Mouse (Mus musculus): ENCODE results near the gene Dusp10. TPM values are rescaled to one million over a fixed set of nuclear protein-coding genes. Genes with fewer than 3 reads are reported as not detected.
A peak's percentile ranks its signal among the peaks of the same experiment; 100 is the strongest.

Gene Dusp10
- polyA plus RNA-seq, 1 experiment from 2014 or later = 9.7 TPM

GRCm38 (mm10) chr1:184017606-184018005 is 4.5 kb downstream of the Dusp10 start:
- Histone ChIP-seq H3K27ac (replicated peaks in 1 of 2; ENCODE audit: control insufficient read depth in 1 of 2, insufficient read depth in 1 of 2, low read depth in 2 of 2, low read length in 2 of 2) (no peak overlapping the region), H3K4me1 (ENCODE audit: control insufficient read depth in 2 of 2, insufficient read depth in 2 of 2, low read length in 2 of 2) (peaks cover 4 to 9% of the 10 kb centered on the region in 2 experiments; a peak in 2 of 4 replicates), H3K27me3 (ENCODE audit: control insufficient read depth, insufficient read depth, low read length) (no peaks in the 10 kb centered on the region), H3K9ac (ENCODE audit: low read length) (no peak overlapping the region), H3K4me3 (ENCODE audit: control insufficient read depth in 1 of 2, insufficient read depth in 1 of 2, low read depth in 1 of 2, low read length in 2 of 2) (no peak overlapping the region), H3K4me2 (ENCODE audit: low read length) (no peak overlapping the region), H3K9me3 (ENCODE audit: control insufficient read depth, low read length) (no peaks in the 10 kb centered on the region), H3K36me3 (ENCODE audit: control insufficient read depth, insufficient read depth, low read length) (no peaks in the 10 kb centered on the region)
- ATAC-seq (ENCODE audit: insufficient number of reproducible peaks, insufficient read depth, low FRiP score, low read depth) = no peak
- 89% methylated on average over 2 of the region's 2 CpGs for WGBS

- Histone ChIP-seq H3K36me3 (ENCODE audit: control insufficient read depth, insufficient read depth, low read length) (no peaks in the 10 kb centered on the region), H3K27ac (replicated peaks in 1 of 2; ENCODE audit: control insufficient read depth in 1 of 2, insufficient read depth in 1 of 2, low read depth in 2 of 2, low read length in 2 of 2) (no peak overlapping the region), H3K9me3 (ENCODE audit: control insufficient read depth, low read length) (no peaks in the 10 kb centered on the region), H3K4me2 (ENCODE audit: low read length) (no peak overlapping the region), H3K4me1 (ENCODE audit: control insufficient read depth in 2 of 2, insufficient read depth in 2 of 2, low read length in 2 of 2) (peaks cover 4 to 9% of the 10 kb centered on the region in 2 experiments; a peak in 2 of 4 replicates), H3K4me3 (ENCODE audit: control insufficient read depth in 1 of 2, insufficient read depth in 1 of 2, low read depth in 1 of 2, low read length in 2 of 2) (no peak overlapping the region), H3K9ac (ENCODE audit: low read length) (no peak overlapping the region), H3K27me3 (ENCODE audit: control insufficient read depth, insufficient read depth, low read length) (no peaks in the 10 kb centered on the region)
- ATAC-seq (ENCODE audit: insufficient number of reproducible peaks, insufficient read depth, low FRiP score, low read depth) = 0 out of 2 replicates have a peak, but pooled peaks have one; percentile 31
- WGBS = 57% methylated on average over 6 of the region's 6 CpGs
Observed at GRCm38 (mm10) chr1:184019042-184019721, 6.1 kb downstream of the Dusp10 start.

- Histone ChIP-seq H3K27me3 (ENCODE audit: control insufficient read depth, insufficient read depth, low read length) (no peaks in the 10 kb centered on the region), H3K4me1 (ENCODE audit: control insufficient read depth in 2 of 2, insufficient read depth in 2 of 2, low read length in 2 of 2) (peaks cover 4 to 9% of the 10 kb centered on the region in 2 experiments; a peak in 2 of 4 replicates), H3K9ac (ENCODE audit: low read length) (no peak overlapping the region), H3K9me3 (ENCODE audit: control insufficient read depth, low read length) (no peaks in the 10 kb centered on the region), H3K36me3 (ENCODE audit: control insufficient read depth, insufficient read depth, low read length) (no peaks in the 10 kb centered on the region), H3K27ac (replicated peaks in 1 of 2; ENCODE audit: control insufficient read depth in 1 of 2, insufficient read depth in 1 of 2, low read depth in 2 of 2, low read length in 2 of 2) (no peak overlapping the region), H3K4me3 (ENCODE audit: control insufficient read depth in 1 of 2, insufficient read depth in 1 of 2, low read depth in 1 of 2, low read length in 2 of 2) (no peak overlapping the region), H3K4me2 (ENCODE audit: low read length) (no peak overlapping the region)
- 8% methylated on average over 6 of the region's 6 CpGs for WGBS
- 0 out of 2 replicates have a peak, but pooled peaks have one; percentile 39 for ATAC-seq (ENCODE audit: insufficient number of reproducible peaks, insufficient read depth, low FRiP score, low read depth)
Observed at GRCm38 (mm10) chr1:184019722-184020107, 6.6 kb downstream of the Dusp10 start.

GRCm38 (mm10) chr1:184023971-184024370 is 10.9 kb downstream of the Dusp10 start:
- no peak overlapping the region for H3K27ac ChIP-seq (replicated peaks in 1 of 2; ENCODE audit: control insufficient read depth in 1 of 2, insufficient read depth in 1 of 2, low read depth in 2 of 2, low read length in 2 of 2)
- ATAC-seq (ENCODE audit: insufficient number of reproducible peaks, insufficient read depth, low FRiP score, low read depth) = no peak
- no peaks in the 10 kb centered on the region for H3K36me3 ChIP-seq (ENCODE audit: control insufficient read depth, insufficient read depth, low read length)
- no peak overlapping the region for H3K9ac ChIP-seq (ENCODE audit: low read length)
- H3K4me2 ChIP-seq (ENCODE audit: low read length) = no peak overlapping the region
- H3K9me3 ChIP-seq (ENCODE audit: control insufficient read depth, low read length) = no peaks in the 10 kb centered on the region
- 60% methylated on average over 2 of the region's 2 CpGs for WGBS
- no peaks in the 10 kb centered on the region for H3K27me3 ChIP-seq (ENCODE audit: control insufficient read depth, insufficient read depth, low read length)
- no peak overlapping the region for H3K4me3 ChIP-seq (ENCODE audit: control insufficient read depth in 1 of 2, insufficient read depth in 1 of 2, low read depth in 1 of 2, low read length in 2 of 2)
- H3K4me1 ChIP-seq (ENCODE audit: control insufficient read depth in 2 of 2, insufficient read depth in 2 of 2, low read length in 2 of 2) = peaks cover 4 to 9% of the 10 kb centered on the region in 2 experiments; a peak in 2 of 4 replicates

- no peak overlapping the region for H3K4me2 ChIP-seq (ENCODE audit: low read length)
- no peak overlapping the region for H3K27ac ChIP-seq (replicated peaks in 1 of 2; ENCODE audit: control insufficient read depth in 1 of 2, insufficient read depth in 1 of 2, low read depth in 2 of 2, low read length in 2 of 2)
- H3K27me3 ChIP-seq (ENCODE audit: control insufficient read depth, insufficient read depth, low read length) = no peaks in the 10 kb centered on the region
- 87% methylated on average over 2 of the region's 2 CpGs for WGBS
- no peak overlapping the region for H3K9ac ChIP-seq (ENCODE audit: low read length)
- no peak for ATAC-seq (ENCODE audit: insufficient number of reproducible peaks, insufficient read depth, low FRiP score, low read depth)
- no peaks in the 10 kb centered on the region for H3K9me3 ChIP-seq (ENCODE audit: control insufficient read depth, low read length)
- H3K4me1 ChIP-seq (ENCODE audit: control insufficient read depth in 2 of 2, insufficient read depth in 2 of 2, low read length in 2 of 2) = peaks cover 1 to 5% of the 10 kb centered on the region in 2 experiments; a peak in 2 of 4 replicates
- H3K4me3 ChIP-seq (ENCODE audit: control insufficient read depth in 1 of 2, insufficient read depth in 1 of 2, low read depth in 1 of 2, low read length in 2 of 2) = no peak overlapping the region
- no peaks in the 10 kb centered on the region for H3K36me3 ChIP-seq (ENCODE audit: control insufficient read depth, insufficient read depth, low read length)
Observed at GRCm38 (mm10) chr1:184024631-184025030, 11.5 kb downstream of the Dusp10 start.

- no peak overlapping the region for H3K4me2 ChIP-seq (ENCODE audit: low read length)
- no peaks in the 10 kb centered on the region for H3K36me3 ChIP-seq (ENCODE audit: control insufficient read depth, insufficient read depth, low read length)
- H3K4me3 ChIP-seq (ENCODE audit: control insufficient read depth in 1 of 2, insufficient read depth in 1 of 2, low read depth in 1 of 2, low read length in 2 of 2) = no peak overlapping the region
- 0 out of 4 replicates have a peak, but pooled peaks cover 0 to under 1% of the 10 kb centered on the region in 2 experiments for H3K4me1 ChIP-seq (ENCODE audit: control insufficient read depth in 2 of 2, insufficient read depth in 2 of 2, low read length in 2 of 2)
- H3K27me3 ChIP-seq (ENCODE audit: control insufficient read depth, insufficient read depth, low read length) = no peaks in the 10 kb centered on the region
- 84% methylated on average over 5 of the region's 5 CpGs for WGBS
- no peak for ATAC-seq (ENCODE audit: insufficient number of reproducible peaks, insufficient read depth, low FRiP score, low read depth)
- H3K9ac ChIP-seq (ENCODE audit: low read length) = no peak overlapping the region
- no peak overlapping the region for H3K27ac ChIP-seq (replicated peaks in 1 of 2; ENCODE audit: control insufficient read depth in 1 of 2, insufficient read depth in 1 of 2, low read depth in 2 of 2, low read length in 2 of 2)
- H3K9me3 ChIP-seq (ENCODE audit: control insufficient read depth, low read length) = no peaks in the 10 kb centered on the region
Observed at GRCm38 (mm10) chr1:184025079-184025478, 12.0 kb downstream of the Dusp10 start.

- WGBS = 93% methylated on average over 3 of the region's 3 CpGs
- Histone ChIP-seq H3K9me3 (ENCODE audit: control insufficient read depth, low read length) (no peaks in the 10 kb centered on the region), H3K27me3 (ENCODE audit: control insufficient read depth, insufficient read depth, low read length) (no peaks in the 10 kb centered on the region), H3K4me1 (ENCODE audit: control insufficient read depth in 2 of 2, insufficient read depth in 2 of 2, low read length in 2 of 2) (no peaks in the 10 kb centered on the region), H3K27ac (replicated peaks in 1 of 2; ENCODE audit: control insufficient read depth in 1 of 2, insufficient read depth in 1 of 2, low read depth in 2 of 2, low read length in 2 of 2) (no peak overlapping the region), H3K9ac (ENCODE audit: low read length) (no peak overlapping the region), H3K4me3 (ENCODE audit: control insufficient read depth in 1 of 2, insufficient read depth in 1 of 2, low read depth in 1 of 2, low read length in 2 of 2) (no peak overlapping the region), H3K4me2 (ENCODE audit: low read length) (no peak overlapping the region), H3K36me3 (ENCODE audit: control insufficient read depth, insufficient read depth, low read length) (no peaks in the 10 kb centered on the region)
- ATAC-seq (ENCODE audit: insufficient number of reproducible peaks, insufficient read depth, low FRiP score, low read depth) = no peak
Observed at GRCm38 (mm10) chr1:184027039-184027438, 13.9 kb downstream of the Dusp10 start.

Data from heart, embryonic 14.5 days (tissue).